Mouse (Mus musculus) lung, embryonic 16.5 days (tissue): Measurements from ENCODE around the gene Aaas. TPM values are rescaled to one million over a fixed set of nuclear protein-coding genes. Genes with fewer than 3 reads are reported as not detected.

ENCODE experiments used
- ATAC-seq: fragments of 200-750 bp; cut with Nextera tagmentation; 2 replicates; pipeline ENCODE4 v1.8.0; 2017; ENCODE audit warnings: low read depth, mild to moderate bottlenecking, moderate library complexity
- H3K27ac ChIP-seq: fragments of 300-500 bp; sonication (generic); 2 replicates; pipeline ENCODE4 v1.5.1; 2014; ENCODE audit warnings: mild to moderate bottlenecking, control low read depth, low read length
- H3K27me3 ChIP-seq: fragments of 300-500 bp; sonication (generic); 2 replicates; pipeline ENCODE4 v1.6.1; 2014; ENCODE audit warnings: low read depth, low read length, mixed read lengths; ENCODE audit not compliant: control insufficient read depth, insufficient read depth
- H3K36me3 ChIP-seq: fragments of 300-500 bp; sonication (generic); 2 replicates; pipeline ENCODE4 v1.6.1; 2014; ENCODE audit warnings: low read length; ENCODE audit not compliant: control insufficient read depth, insufficient read depth
- H3K4me1 ChIP-seq: fragments of 300-500 bp; sonication (generic); replicated peaks from 2 replicates; pipeline ENCODE4 v1.6.1; 2014; ENCODE audit warnings: low read length, mixed read lengths; ENCODE audit not compliant: control insufficient read depth, insufficient read depth
- H3K4me2 ChIP-seq: fragments of 300-500 bp; sonication (generic); 2 replicates; pipeline ENCODE4 v1.6.1; 2014; ENCODE audit warnings: low read depth, low read length, control low read depth
- H3K4me3 ChIP-seq: fragments of 300-500 bp; sonication (generic); 2 replicates; pipeline ENCODE4 v1.5.1; 2014; ENCODE audit warnings: mild to moderate bottlenecking, low read length, control low read depth
- H3K9ac ChIP-seq: fragments of 300-500 bp; sonication (generic); 2 replicates; pipeline ENCODE4 v1.6.1; 2014; ENCODE audit warnings: low read length, control low read depth
- H3K9me3 ChIP-seq: fragments of 300-500 bp; sonication (generic); 2 replicates; pipeline ENCODE4 v1.6.1; 2016; ENCODE audit warnings: low read length; ENCODE audit not compliant: control insufficient read depth
- WGBS: fragments of 180-500 bp; shearing (Covaris S2); extraction: QIAGEN DNeasy Blood & Tissue Kit; methylation state at CpG from one replicate; pipeline ENCODE4 v1.1.7; 2014; 5-methylcytosine and 5-hydroxymethylcytosine counted together
- polyA plus RNA-seq: library from polyadenylated mRNA; unstranded; fragments of >200 nt; fragmentation: Nextera tagmentation; extraction: Ambion mirVana; gene quantifications from 2 replicates; pipeline ENCODE4 v1.2.1, GENCODE M21; 2015

The Aaas gene
- polyA plus RNA-seq = 73.5 and 80.3 TPM in 2 replicates

GRCm38 (mm10) chr15:102350138-102350941 lies at the start of gene Aaas:
Aaas (minus strand) TSS chr15:102350771.
- Histone ChIP-seq H3K9me3 (no peaks in the 10 kb centered on the region), H3K4me1 (peaks cover 12% of the 10 kb centered on the region), H3K9ac (peak within 1 kb of the TSS; percentile 94), H3K4me2 (peak within 1 kb of the TSS; percentile 82), H3K4me3 (peak within 1 kb of the TSS; percentile 77), H3K27me3 (no peaks in the 10 kb centered on the region), H3K36me3 (peaks cover 19% of the 10 kb centered on the region), H3K27ac (peak within 1 kb of the TSS; percentile 75)
- WGBS = under 1% methylated on average over 56 of the region's 56 CpGs
- peak; percentile 86 for ATAC-seq

- no peaks in the 10 kb centered on the region for H3K9me3 ChIP-seq
- ATAC-seq = peak; percentile 95
- peak overlapping the region; percentile 65 for H3K4me2 ChIP-seq
- peak overlapping the region; percentile 98 for H3K27ac ChIP-seq
- H3K36me3 ChIP-seq = no peaks in the 10 kb centered on the region
- WGBS = 2% methylated on average over 34 of the region's 34 CpGs
- H3K9ac ChIP-seq = peak overlapping the region; percentile 73
- H3K4me3 ChIP-seq = peak overlapping the region; percentile 52
- peaks cover 14% of the 10 kb centered on the region for H3K4me1 ChIP-seq
- no peaks in the 10 kb centered on the region for H3K27me3 ChIP-seq
These were observed 49.0 kb upstream of the Aaas start for GRCm38 (mm10) chr15:102399229-102400221.

- Histone ChIP-seq H3K27ac (peak overlapping the region; percentile 98), H3K4me3 (peak overlapping the region; percentile 52), H3K27me3 (no peaks in the 10 kb centered on the region), H3K36me3 (no peaks in the 10 kb centered on the region), H3K4me1 (peaks cover 19% of the 10 kb centered on the region), H3K9ac (no peak overlapping the region; the same call in 1 of the 2 replicates), H3K9me3 (no peaks in the 10 kb centered on the region), H3K4me2 (peak overlapping the region; percentile 65)
- WGBS = 21% methylated on average over 5 of the region's 5 CpGs
- no peak for ATAC-seq
These were observed 48.1 kb upstream of the Aaas start for GRCm38 (mm10) chr15:102398629-102399028.

GRCm38 (mm10) chr15:102395061-102395460 lies 44.5 kb upstream of the Aaas start:
- ATAC-seq = peak; percentile 44
- Histone ChIP-seq H3K9me3 (no peaks in the 10 kb centered on the region), H3K4me3 (no peak overlapping the region), H3K9ac (no peak overlapping the region; the same call in 1 of the 2 replicates), H3K27me3 (no peaks in the 10 kb centered on the region), H3K27ac (peak overlapping the region; percentile 87), H3K4me2 (no peak overlapping the region), H3K36me3 (no peaks in the 10 kb centered on the region), H3K4me1 (peaks cover 17% of the 10 kb centered on the region)
- 17% methylated on average over 3 of the region's 3 CpGs for WGBS

- H3K27ac ChIP-seq = peak overlapping the region; percentile 77
- no peak overlapping the region for H3K4me3 ChIP-seq
- H3K36me3 ChIP-seq = no peaks in the 10 kb centered on the region
- H3K4me1 ChIP-seq = peaks cover 14% of the 10 kb centered on the region
- H3K9ac ChIP-seq = no peak overlapping the region
- H3K9me3 ChIP-seq = no peaks in the 10 kb centered on the region
- H3K27me3 ChIP-seq = no peaks in the 10 kb centered on the region
- H3K4me2 ChIP-seq = no peak overlapping the region
- no peak for ATAC-seq
These were observed 43.0 kb upstream of the Aaas start for GRCm38 (mm10) chr15:102393584-102394014.

- Histone ChIP-seq H3K9ac (no peak overlapping the region), H3K9me3 (no peaks in the 10 kb centered on the region), H3K4me3 (no peak overlapping the region), H3K27me3 (no peaks in the 10 kb centered on the region), H3K27ac (no peak overlapping the region), H3K4me2 (no peak overlapping the region), H3K36me3 (no peaks in the 10 kb centered on the region), H3K4me1 (peaks cover 13% of the 10 kb centered on the region)
- ATAC-seq = no peak
- 33% methylated on average over 2 of the region's 2 CpGs for WGBS
These were observed 41.9 kb upstream of the Aaas start for GRCm38 (mm10) chr15:102392520-102392919.

- Histone ChIP-seq H3K4me3 (no peak overlapping the region), H3K36me3 (no peaks in the 10 kb centered on the region), H3K4me1 (peaks cover 6% of the 10 kb centered on the region), H3K4me2 (no peak overlapping the region), H3K27me3 (no peaks in the 10 kb centered on the region), H3K27ac (no peak overlapping the region), H3K9me3 (no peaks in the 10 kb centered on the region), H3K9ac (no peak overlapping the region)
- WGBS = 84% methylated on average over 3 of the region's 3 CpGs
- ATAC-seq = no peak
These were observed 38.4 kb upstream of the Aaas start for GRCm38 (mm10) chr15:102388942-102389341.

- no peaks in the 10 kb centered on the region for H3K4me1 ChIP-seq
- WGBS = 46% methylated on average over 9 of the region's 9 CpGs
- H3K27me3 ChIP-seq = no peaks in the 10 kb centered on the region
These were observed 36.1 kb upstream of the Aaas start for GRCm38 (mm10) chr15:102386640-102387039.

GRCm38 (mm10) chr15:102383671-102384070 lies 33.1 kb upstream of the Aaas start:
- 76% methylated on average over 6 of the region's 6 CpGs for WGBS
- no peak for ATAC-seq
- H3K4me1 ChIP-seq = no peaks in the 10 kb centered on the region
- no peak overlapping the region for H3K4me3 ChIP-seq
- no peaks in the 10 kb centered on the region for H3K27me3 ChIP-seq
- H3K36me3 ChIP-seq = no peaks in the 10 kb centered on the region
- no peak overlapping the region for H3K27ac ChIP-seq
- H3K4me2 ChIP-seq = no peak overlapping the region
- H3K9me3 ChIP-seq = no peaks in the 10 kb centered on the region
- H3K9ac ChIP-seq = no peak overlapping the region

More at GRCm38 (mm10) chr15:102386640-102387039, 36.1 kb upstream of the Aaas start:
- H3K9ac ChIP-seq = no peak overlapping the region
- H3K4me3 ChIP-seq = no peak overlapping the region
- H3K27ac ChIP-seq = no peak overlapping the region
- no peaks in the 10 kb centered on the region for H3K9me3 ChIP-seq
- ATAC-seq = no peak
- no peaks in the 10 kb centered on the region for H3K36me3 ChIP-seq
- H3K4me2 ChIP-seq = no peak overlapping the region
